Mouse (Mus musculus) neural tube, embryonic 13.5 days (tissue): ENCODE measurements at regions not wholly inside any gene's neighbourhood (a gene's known extent, or its start where the extent isn't known, plus 50 kb on each side); places are given as distances from the start of the nearest gene placed in this dataset.
"Not testable (repeated sequence)": the region's sequence is repeated elsewhere in the genome, so short reads cannot be mapped to it uniquely, and the experiment has no call there.

Source experiments
- ATAC-seq: fragments of 200-750 bp; cut with Nextera tagmentation; 2 replicates; pipeline ENCODE4 v1.8.0; 2017; ENCODE audit warnings: low read depth, mild to moderate bottlenecking, moderate TSS enrichment, moderate library complexity
- H3K27ac ChIP-seq: fragments of 300-500 bp; sonication (generic); replicated peaks from 2 replicates; pipeline ENCODE4 v1.5.1; 2015; ENCODE audit warnings: moderate library complexity, mild to moderate bottlenecking, inconsistent platforms
- H3K27me3 ChIP-seq: fragments of 300-500 bp; sonication (generic); 2 replicates; pipeline ENCODE4 v1.6.1; 2015; ENCODE audit warnings: mild to moderate bottlenecking, inconsistent platforms
- H3K36me3 ChIP-seq: fragments of 300-500 bp; sonication (generic); 2 replicates; pipeline ENCODE4 v1.6.1; 2015; ENCODE audit warnings: mild to moderate bottlenecking, inconsistent platforms
- H3K4me1 ChIP-seq: fragments of 300-500 bp; sonication (generic); replicated peaks from 2 replicates; pipeline ENCODE4 v1.6.1; 2015; ENCODE audit warnings: inconsistent platforms
- H3K4me2 ChIP-seq: fragments of 300-500 bp; sonication (generic); 2 replicates; pipeline ENCODE4 v1.6.1; 2015; ENCODE audit warnings: inconsistent platforms, mild to moderate bottlenecking, moderate library complexity
- H3K4me3 ChIP-seq: fragments of 300-500 bp; sonication (generic); 2 replicates; pipeline ENCODE4 v1.5.1; 2015; ENCODE audit warnings: mild to moderate bottlenecking, inconsistent platforms
- H3K9ac ChIP-seq: fragments of 300-500 bp; sonication (generic); 2 replicates; pipeline ENCODE4 v1.6.1; 2015; ENCODE audit warnings: moderate library complexity, mild to moderate bottlenecking, inconsistent platforms
- H3K9me3 ChIP-seq: fragments of 300-500 bp; sonication (generic); 2 replicates; pipeline ENCODE4 v1.6.1; 2016; ENCODE audit warnings: inconsistent platforms
- WGBS: fragments of 180-500 bp; shearing (Covaris S2); methylation state at CpG from one replicate; pipeline ENCODE4 v1.1.7; 2015; 5-methylcytosine and 5-hydroxymethylcytosine counted together

- H3K4me1 ChIP-seq: peaks cover 30% of the 10 kb centered on the region
- no peak overlapping the region for H3K27ac ChIP-seq
- no peaks in the 10 kb centered on the region for H3K36me3 ChIP-seq
- no peak overlapping the region for H3K4me2 ChIP-seq
- H3K9ac ChIP-seq: no peak overlapping the region
- no peaks in the 10 kb centered on the region for H3K9me3 ChIP-seq
- no peak overlapping the region for H3K4me3 ChIP-seq
- ATAC-seq: 0 out of 2 replicates have a peak, but pooled peaks have one; percentile 27
- WGBS: 70% methylated on average over 6 of the region's 6 CpGs
- peaks cover 46% of the 10 kb centered on the region for H3K27me3 ChIP-seq
These were observed 153.6 kb downstream of the Kif26a start for GRCm38 (mm10) chr12:112299603-112300002.

GRCm38 (mm10) chr12:112300125-112300524 lies 154.1 kb downstream of the Kif26a start:
- 85% methylated on average over 4 of the region's 4 CpGs for WGBS
- Histone ChIP-seq H3K4me1 (peaks cover 30% of the 10 kb centered on the region), H3K27me3 (peaks cover 50% of the 10 kb centered on the region), H3K9me3 (no peaks in the 10 kb centered on the region), H3K36me3 (no peaks in the 10 kb centered on the region), H3K27ac (no peak overlapping the region), H3K9ac (no peak overlapping the region), H3K4me3 (no peak overlapping the region), H3K4me2 (no peak overlapping the region)
- ATAC-seq: no peak

GRCm38 (mm10) chr12:112301411-112301891 lies 155.4 kb downstream of the Kif26a start:
- H3K4me1 ChIP-seq: peaks cover 30% of the 10 kb centered on the region
- H3K36me3 ChIP-seq: no peaks in the 10 kb centered on the region
- no peaks in the 10 kb centered on the region for H3K9me3 ChIP-seq
- WGBS: 7% methylated on average over 13 of the region's 13 CpGs
- no peak overlapping the region for H3K4me3 ChIP-seq
- H3K9ac ChIP-seq: no peak overlapping the region
- no peak overlapping the region for H3K27ac ChIP-seq
- ATAC-seq: no peak
- peaks cover 50% of the 10 kb centered on the region for H3K27me3 ChIP-seq
- peak overlapping the region; percentile 34 for H3K4me2 ChIP-seq

- no peaks in the 10 kb centered on the region for H3K9me3 ChIP-seq
- peak overlapping the region; percentile 34 for H3K4me2 ChIP-seq
- H3K27ac ChIP-seq: no peak overlapping the region
- H3K4me3 ChIP-seq: no peak overlapping the region
- H3K9ac ChIP-seq: no peak overlapping the region
- no peaks in the 10 kb centered on the region for H3K36me3 ChIP-seq
- peaks cover 30% of the 10 kb centered on the region for H3K4me1 ChIP-seq
- ATAC-seq: no peak
- H3K27me3 ChIP-seq: peaks cover 50% of the 10 kb centered on the region
- 8% methylated on average over 8 of the region's 8 CpGs for WGBS
These were observed 155.9 kb downstream of the Kif26a start for GRCm38 (mm10) chr12:112301929-112302328.

GRCm38 (mm10) chr12:112306208-112306607 lies 160.2 kb downstream of the Kif26a start:
- WGBS: 73% methylated on average over 7 of the region's 7 CpGs
- no peak overlapping the region for H3K4me2 ChIP-seq

GRCm38 (mm10) chr12:112308016-112308415 lies 162.0 kb downstream of the Kif26a start:
- no peak overlapping the region for H3K27ac ChIP-seq
- H3K4me3 ChIP-seq: no peak overlapping the region
- H3K9ac ChIP-seq: no peak overlapping the region
- H3K36me3 ChIP-seq: no peaks in the 10 kb centered on the region
- no peaks in the 10 kb centered on the region for H3K9me3 ChIP-seq
- ATAC-seq: no peak
- peaks cover 15% of the 10 kb centered on the region for H3K27me3 ChIP-seq
- no peak overlapping the region for H3K4me2 ChIP-seq
- H3K4me1 ChIP-seq: peaks cover 14% of the 10 kb centered on the region

More at GRCm38 (mm10) chr12:112306208-112306607, 160.2 kb downstream of the Kif26a start:
- no peak for ATAC-seq
- H3K36me3 ChIP-seq: no peaks in the 10 kb centered on the region
- no peak overlapping the region for H3K9ac ChIP-seq
- H3K27me3 ChIP-seq: peaks cover 25% of the 10 kb centered on the region
- H3K4me3 ChIP-seq: no peak overlapping the region
- H3K27ac ChIP-seq: no peak overlapping the region
- H3K4me1 ChIP-seq: peaks cover 26% of the 10 kb centered on the region
- H3K9me3 ChIP-seq: no peaks in the 10 kb centered on the region

GRCm38 (mm10) chr12:112309096-112309495 lies 163.1 kb downstream of the Kif26a start:
- H3K9me3 ChIP-seq, H3K27ac ChIP-seq, H3K9ac ChIP-seq, H3K27me3 ChIP-seq, H3K4me2 ChIP-seq, ATAC-seq, H3K4me3 ChIP-seq, H3K36me3 ChIP-seq: not testable (repeated sequence)
- WGBS: 72% methylated on average over 13 of the region's 13 CpGs
- peaks cover 14% of the 10 kb centered on the region for H3K4me1 ChIP-seq

GRCm38 (mm10) chr12:112309781-112310180 lies 163.8 kb downstream of the Kif26a start:
- ATAC-seq: peak; percentile 81
- 46% methylated on average over 10 of the region's 10 CpGs for WGBS
- H3K9me3 ChIP-seq: no peaks in the 10 kb centered on the region

GRCm38 (mm10) chr12:112310661-112311060 lies 164.7 kb downstream of the Kif26a start:
- no peaks in the 10 kb centered on the region for H3K9me3 ChIP-seq
- no peak overlapping the region for H3K4me3 ChIP-seq
- H3K36me3 ChIP-seq: no peaks in the 10 kb centered on the region
- no peak overlapping the region for H3K27ac ChIP-seq
- H3K4me2 ChIP-seq: no peak overlapping the region
- 68% methylated on average over 10 of the region's 10 CpGs for WGBS
- no peak overlapping the region for H3K9ac ChIP-seq
- peaks cover 3% of the 10 kb centered on the region; the same call in 1 of the 2 replicates for H3K27me3 ChIP-seq
- ATAC-seq: peak; percentile 70
- peaks cover 14% of the 10 kb centered on the region for H3K4me1 ChIP-seq

More at GRCm38 (mm10) chr12:112309781-112310180, 163.8 kb downstream of the Kif26a start:
- Histone ChIP-seq H3K36me3 (no peaks in the 10 kb centered on the region), H3K4me3 (no peak overlapping the region), H3K4me1 (peaks cover 14% of the 10 kb centered on the region), H3K27ac (no peak overlapping the region; the same call in 1 of the 2 replicates), H3K27me3 (peaks cover 7% of the 10 kb centered on the region; the same call in 1 of the 2 replicates), H3K9ac (no peak overlapping the region), H3K4me2 (no peak overlapping the region)

GRCm38 (mm10) chr12:112314781-112315180 lies 168.8 kb downstream of the Kif26a start:
- Histone ChIP-seq H3K4me2 (no peak overlapping the region), H3K4me1 (peaks cover 13% of the 10 kb centered on the region), H3K27ac (no peak overlapping the region), H3K36me3 (no peaks in the 10 kb centered on the region), H3K9ac (no peak overlapping the region), H3K27me3 (peaks cover 5% of the 10 kb centered on the region; the same call in 1 of the 2 replicates), H3K9me3 (no peaks in the 10 kb centered on the region), H3K4me3 (no peak overlapping the region)
- WGBS: 87% methylated on average over 5 of the region's 5 CpGs
- no peak for ATAC-seq

GRCm38 (mm10) chr12:112317191-112317590 lies 171.2 kb downstream of the Kif26a start:
- no peak for ATAC-seq
- Histone ChIP-seq H3K27me3 (peaks cover 3% of the 10 kb centered on the region; the same call in 1 of the 2 replicates), H3K36me3 (no peaks in the 10 kb centered on the region), H3K9ac (no peak overlapping the region), H3K27ac (no peak overlapping the region), H3K4me2 (no peak overlapping the region), H3K9me3 (no peaks in the 10 kb centered on the region), H3K4me1 (no peaks in the 10 kb centered on the region), H3K4me3 (no peak overlapping the region)
- WGBS: 80% methylated on average over 9 of the region's 9 CpGs

GRCm38 (mm10) chr12:112318461-112318860 lies 170.8 kb upstream of the A530016L24Rik start:
- H3K4me3 ChIP-seq: no peak overlapping the region
- no peak overlapping the region for H3K4me2 ChIP-seq
- no peak overlapping the region for H3K9ac ChIP-seq
- ATAC-seq: no peak
- WGBS: 72% methylated on average over 5 of the region's 5 CpGs
- no peaks in the 10 kb centered on the region for H3K9me3 ChIP-seq
- no peaks in the 10 kb centered on the region for H3K36me3 ChIP-seq
- peaks cover under 1% of the 10 kb centered on the region; the same call in 1 of the 2 replicates for H3K4me1 ChIP-seq
- H3K27ac ChIP-seq: no peak overlapping the region
- peaks cover 3% of the 10 kb centered on the region; the same call in 1 of the 2 replicates for H3K27me3 ChIP-seq

GRCm38 (mm10) chr12:112322196-112322595 lies 167.1 kb upstream of the A530016L24Rik start:
- H3K9ac ChIP-seq: no peak overlapping the region
- peaks cover 22% of the 10 kb centered on the region for H3K4me1 ChIP-seq
- H3K36me3 ChIP-seq: no peaks in the 10 kb centered on the region
- no peaks in the 10 kb centered on the region for H3K9me3 ChIP-seq
- WGBS: 96% methylated on average over 2 of the region's 2 CpGs
- no peak overlapping the region for H3K4me3 ChIP-seq
- no peak for ATAC-seq
- H3K27ac ChIP-seq: no peak overlapping the region
- no peak overlapping the region for H3K4me2 ChIP-seq
- peaks cover 24% of the 10 kb centered on the region for H3K27me3 ChIP-seq
